Mouse (Mus musculus) intestine, embryonic 16.5 days (tissue): ENCODE data around the gene Hgfac. TPM values are rescaled to one million over a fixed set of nuclear protein-coding genes. Genes with fewer than 3 reads are reported as not detected.
A peak's percentile ranks its signal among the peaks of the same experiment; 100 is the strongest.

Experiments
- ATAC-seq: fragments of 200-750 bp; cut with Nextera tagmentation; 2 replicates; pipeline ENCODE4 v1.8.0; 2017; ENCODE audit warnings: moderate TSS enrichment, moderate library complexity
- H3K27ac ChIP-seq: fragments of 300-500 bp; sonication (generic); 2 replicates; pipeline ENCODE4 v1.5.1; 2014; ENCODE audit warnings: mild to moderate bottlenecking, low read length
- H3K27me3 ChIP-seq: fragments of 300-500 bp; sonication (generic); replicated peaks from 2 replicates; pipeline ENCODE4 v1.6.1; 2014; ENCODE audit warnings: low read length, control low read depth, mixed read lengths; ENCODE audit not compliant: control insufficient read depth, insufficient read depth
- H3K36me3 ChIP-seq: fragments of 300-500 bp; sonication (generic); 2 replicates; pipeline ENCODE4 v1.6.1; 2014; ENCODE audit warnings: low read length, control low read depth; ENCODE audit not compliant: control insufficient read depth, insufficient read depth
- H3K4me1 ChIP-seq: fragments of 300-500 bp; sonication (generic); 2 replicates; pipeline ENCODE4 v1.6.1; 2014; ENCODE audit warnings: low read length, control low read depth, mixed read lengths; ENCODE audit not compliant: control insufficient read depth, insufficient read depth
- H3K4me2 ChIP-seq: fragments of 300-500 bp; sonication (generic); 2 replicates; pipeline ENCODE4 v1.6.1; 2014; ENCODE audit warnings: low read depth, low read length, control low read depth
- H3K4me3 ChIP-seq: fragments of 300-500 bp; sonication (generic); 2 replicates; pipeline ENCODE4 v1.5.1; 2014; ENCODE audit warnings: mild to moderate bottlenecking, low read length
- H3K9ac ChIP-seq: fragments of 300-500 bp; sonication (generic); 2 replicates; pipeline ENCODE4 v1.6.1; 2014; ENCODE audit warnings: low read depth, low read length
- H3K9me3 ChIP-seq: fragments of 300-500 bp; sonication (generic); 2 replicates; pipeline ENCODE4 v1.6.1; 2016; ENCODE audit warnings: low read length, control low read depth; ENCODE audit not compliant: control insufficient read depth
- WGBS: fragments of 180-500 bp; shearing (Covaris S2); extraction: QIAGEN DNeasy Blood & Tissue Kit; methylation state at CpG from one replicate; pipeline ENCODE4 v1.1.7; 2014; 5-methylcytosine and 5-hydroxymethylcytosine counted together
- polyA plus RNA-seq: library from polyadenylated mRNA; unstranded; fragments of >200 nt; fragmentation: Nextera tagmentation; extraction: Ambion mirVana; gene quantifications from 2 replicates; pipeline ENCODE4 v1.2.1, GENCODE M21; 2015

Gene Hgfac
- polyA plus RNA-seq, result 14.1 and 14.9 TPM in 2 replicates

DNA sequence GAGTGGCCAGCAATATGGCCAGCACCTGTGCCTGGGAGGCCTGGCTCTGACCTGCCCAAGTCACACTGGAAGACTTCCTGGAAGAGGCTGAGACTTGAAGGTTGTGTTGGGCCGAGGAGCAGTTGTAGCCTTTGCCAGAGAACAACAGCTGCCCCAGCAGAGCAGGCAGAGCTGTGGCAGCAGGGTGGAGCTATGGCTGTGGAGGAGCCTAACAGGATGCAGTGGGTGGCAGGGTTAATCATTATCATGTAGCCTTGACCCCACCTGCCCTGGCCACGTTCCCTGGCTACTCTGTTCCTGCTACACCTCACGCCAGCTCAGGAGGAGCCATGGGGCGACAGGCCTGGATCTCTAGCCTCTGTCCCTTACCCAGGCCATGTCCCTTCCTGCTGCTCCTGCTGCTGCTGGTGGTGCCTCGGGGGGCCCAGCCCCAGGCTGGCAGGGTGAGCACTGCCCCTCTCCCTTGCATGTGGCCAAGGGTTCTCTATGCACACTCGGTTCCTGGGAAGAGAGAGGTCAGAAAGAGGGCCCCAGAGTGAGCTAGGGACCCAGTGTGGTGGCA lies at the start of gene Hgfac:
Hgfac (plus strand) TSS at position 242 of the 562 bp plus-strand sequence.
- peaks cover 5% of the 10 kb centered on the region; the same call in 1 of the 2 replicates for H3K4me1 ChIP-seq
- no peaks in the 10 kb centered on the region for H3K27me3 ChIP-seq
- H3K4me3 ChIP-seq, result no peak within 1 kb of the TSS
- no peaks in the 10 kb centered on the region for H3K36me3 ChIP-seq
- no peaks in the 10 kb centered on the region for H3K9me3 ChIP-seq
- H3K27ac ChIP-seq, result peak within 1 kb of the TSS; percentile 26; the same call in 1 of the 2 replicates
- H3K9ac ChIP-seq, result peak within 1 kb of the TSS; percentile 41
- no peak within 1 kb of the TSS for H3K4me2 ChIP-seq
- WGBS, result 40% methylated on average over 6 of the region's 6 CpGs
- ATAC-seq, result peak; percentile 70

DNA sequence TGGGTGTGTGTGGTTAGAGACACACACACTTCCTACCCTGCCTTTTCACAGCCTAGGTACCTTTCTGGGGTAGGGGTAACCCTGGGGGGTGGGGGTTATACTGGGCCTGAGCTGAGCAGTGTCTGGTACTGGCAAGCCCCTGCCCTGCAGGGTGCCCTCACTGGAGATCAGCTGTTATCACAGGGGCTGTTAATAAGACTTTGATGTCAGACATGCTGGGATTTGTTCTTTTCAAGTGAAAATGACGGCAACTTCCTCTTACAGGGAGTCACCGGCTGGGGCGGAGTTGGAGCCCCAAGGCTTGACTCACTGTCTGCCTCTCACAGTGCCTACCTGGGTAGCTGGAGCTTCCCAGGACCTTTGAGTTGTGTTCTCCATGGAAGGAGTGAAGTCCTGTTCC lies 42.6 kb upstream of the Hgfac start:
- Histone ChIP-seq H3K27ac (no peak overlapping the region), H3K4me3 (no peak overlapping the region), H3K9me3 (no peaks in the 10 kb centered on the region), H3K4me2 (no peak overlapping the region), H3K4me1 (peaks cover 2% of the 10 kb centered on the region; the same call in 1 of the 2 replicates), H3K9ac (no peak overlapping the region), H3K36me3 (no peaks in the 10 kb centered on the region), H3K27me3 (no peaks in the 10 kb centered on the region)
- peak; percentile 68; the same call in 1 of the 2 replicates for ATAC-seq
- 46% methylated on average over 3 of the region's 3 CpGs for WGBS

DNA sequence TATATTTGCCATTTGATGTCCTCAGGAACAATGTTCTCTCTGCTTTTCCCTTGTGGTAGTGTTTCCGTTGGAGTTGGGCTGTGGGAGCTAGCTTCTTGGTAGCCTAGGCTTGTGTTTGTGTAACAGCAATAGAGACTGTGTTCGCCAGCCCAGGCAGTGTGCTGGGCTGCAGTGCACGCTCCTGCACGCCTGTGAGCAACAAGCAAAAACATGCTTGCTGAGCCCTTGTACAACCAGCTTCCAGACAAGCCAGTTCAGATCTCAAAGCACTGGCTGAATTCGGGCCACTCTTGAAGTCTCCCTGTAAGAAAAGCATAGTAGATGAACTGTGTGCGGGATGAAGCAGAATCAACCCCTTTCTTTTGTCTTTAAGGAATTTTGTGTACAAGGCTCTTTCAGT lies 42.0 kb upstream of the Hgfac start:
- H3K4me2 ChIP-seq, result no peak overlapping the region
- H3K4me1 ChIP-seq, result peaks cover 2% of the 10 kb centered on the region; the same call in 1 of the 2 replicates
- 79% methylated on average over 6 of the region's 6 CpGs for WGBS
- H3K4me3 ChIP-seq, result no peak overlapping the region
- no peaks in the 10 kb centered on the region for H3K36me3 ChIP-seq
- H3K9me3 ChIP-seq, result no peaks in the 10 kb centered on the region
- ATAC-seq, result no peak
- H3K27me3 ChIP-seq, result no peaks in the 10 kb centered on the region
- no peak overlapping the region for H3K9ac ChIP-seq
- no peak overlapping the region for H3K27ac ChIP-seq

DNA sequence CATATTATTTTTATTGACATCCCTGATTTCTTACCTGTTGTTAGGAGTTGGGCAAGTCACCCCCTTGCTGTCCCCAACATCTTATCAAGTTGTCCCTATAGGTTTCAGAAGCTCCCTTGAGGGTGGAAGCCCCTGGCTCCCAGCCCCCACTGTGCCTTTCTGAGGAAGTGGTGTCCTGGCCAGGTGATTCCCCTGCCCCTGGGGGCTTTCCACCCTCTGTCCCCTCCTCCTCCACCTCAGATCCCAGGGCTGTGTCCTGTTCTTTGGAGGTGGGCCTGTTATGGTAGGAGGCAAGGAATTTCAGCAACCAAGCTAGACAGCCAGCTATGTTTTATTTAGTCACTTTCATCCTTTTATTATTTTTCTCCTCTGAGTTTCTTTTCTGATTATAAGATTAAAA lies 41.0 kb upstream of the Hgfac start:
- H3K9me3 ChIP-seq, result no peaks in the 10 kb centered on the region

DNA sequence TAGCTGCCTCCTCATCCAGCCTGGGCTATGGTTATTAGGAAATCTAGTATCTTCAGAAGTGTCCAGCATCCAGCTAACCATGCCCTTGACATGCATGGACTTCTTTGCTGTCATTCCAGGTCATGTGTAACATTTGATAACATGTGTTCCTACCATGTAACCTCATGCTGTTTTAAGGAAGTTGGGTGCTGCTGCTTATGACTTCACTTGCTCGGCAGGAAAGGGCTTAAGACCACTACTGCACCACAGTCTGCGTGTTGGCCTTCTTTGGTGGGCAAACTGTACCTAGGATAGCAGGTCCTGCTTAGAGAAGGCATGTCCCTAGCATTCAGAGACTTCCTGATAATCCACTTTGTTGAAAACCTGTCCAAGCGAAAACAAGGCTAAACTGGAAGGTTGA lies 40.2 kb upstream of the Hgfac start:
- H3K27me3 ChIP-seq, result no peaks in the 10 kb centered on the region
- no peaks in the 10 kb centered on the region for H3K36me3 ChIP-seq
- H3K9me3 ChIP-seq, result no peaks in the 10 kb centered on the region
- 69% methylated on average over 3 of the region's 3 CpGs for WGBS
- no peak overlapping the region for H3K27ac ChIP-seq
- no peak overlapping the region for H3K4me2 ChIP-seq
- H3K9ac ChIP-seq, result no peak overlapping the region
- ATAC-seq, result no peak
- H3K4me1 ChIP-seq, result peaks cover 2% of the 10 kb centered on the region; the same call in 1 of the 2 replicates
- no peak overlapping the region for H3K4me3 ChIP-seq

More for the DNA sequence above, 41.0 kb upstream of the Hgfac start:
- no peak overlapping the region for H3K4me2 ChIP-seq
- H3K9ac ChIP-seq, result no peak overlapping the region
- ATAC-seq, result no peak
- H3K4me1 ChIP-seq, result peaks cover 2% of the 10 kb centered on the region; the same call in 1 of the 2 replicates
- no peak overlapping the region for H3K27ac ChIP-seq
- H3K36me3 ChIP-seq, result no peaks in the 10 kb centered on the region
- H3K4me3 ChIP-seq, result no peak overlapping the region
- no peaks in the 10 kb centered on the region for H3K27me3 ChIP-seq

DNA sequence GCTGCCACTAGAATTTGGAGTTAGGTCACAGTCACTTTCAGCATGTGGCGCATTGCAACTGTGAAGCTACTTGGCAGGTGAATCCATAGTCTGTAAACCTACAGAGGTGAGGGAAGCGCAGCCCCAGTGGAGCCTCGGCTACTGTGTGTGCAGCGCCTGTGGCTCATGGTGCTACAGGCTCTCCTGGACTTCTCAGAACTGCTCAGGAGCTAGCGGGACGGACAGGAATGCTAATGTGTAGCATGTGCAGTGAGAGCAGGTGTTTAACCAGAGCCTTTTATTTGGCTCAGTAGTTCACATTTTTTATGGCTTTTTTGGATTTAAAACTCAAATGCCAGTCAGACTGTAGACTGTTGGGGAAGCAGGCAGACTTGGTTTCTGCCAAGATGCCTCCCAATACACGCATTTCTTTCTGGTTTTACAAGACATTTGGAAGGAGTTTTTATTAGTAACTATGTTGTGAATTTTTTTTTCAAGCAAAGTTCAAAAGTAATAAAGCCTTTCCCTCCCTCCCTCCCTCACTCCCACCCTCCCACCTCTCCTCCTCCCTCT lies 37.6 kb upstream of the Hgfac start:
- no peak overlapping the region for H3K27ac ChIP-seq
- H3K9me3 ChIP-seq, result no peaks in the 10 kb centered on the region
- peaks cover 1% of the 10 kb centered on the region; the same call in 1 of the 2 replicates for H3K4me1 ChIP-seq
- H3K27me3 ChIP-seq, result no peaks in the 10 kb centered on the region
- WGBS, result 82% methylated on average over 7 of the region's 7 CpGs
- H3K4me3 ChIP-seq, result no peak overlapping the region
- no peaks in the 10 kb centered on the region for H3K36me3 ChIP-seq
- no peak for ATAC-seq
- no peak overlapping the region for H3K9ac ChIP-seq
- no peak overlapping the region for H3K4me2 ChIP-seq

DNA sequence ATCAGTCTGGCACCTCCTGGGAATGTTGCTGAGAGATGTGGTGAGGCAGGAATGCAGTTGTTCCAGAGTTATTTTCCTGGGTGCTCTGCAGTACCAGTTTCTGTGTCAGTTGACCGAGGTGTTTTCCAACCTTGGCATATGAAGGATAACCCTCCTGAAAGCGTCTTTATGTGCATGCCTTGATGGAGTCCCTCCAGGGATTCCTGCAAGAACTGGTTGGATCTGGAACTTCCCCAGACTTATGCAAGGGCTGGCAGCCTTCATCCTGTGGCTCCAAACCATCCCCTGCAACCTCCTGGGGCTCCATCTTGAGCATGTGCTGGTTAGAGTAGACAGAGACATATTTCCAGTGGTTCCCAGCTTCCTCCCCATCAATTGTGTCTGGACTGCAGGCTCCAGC lies 36.5 kb upstream of the Hgfac start:
- Histone ChIP-seq H3K27ac (no peak overlapping the region), H3K9me3 (no peaks in the 10 kb centered on the region), H3K36me3 (no peaks in the 10 kb centered on the region), H3K27me3 (no peaks in the 10 kb centered on the region), H3K9ac (no peak overlapping the region), H3K4me3 (no peak overlapping the region), H3K4me2 (no peak overlapping the region), H3K4me1 (no peaks in the 10 kb centered on the region)
- 90% methylated on average over 2 of the region's 2 CpGs for WGBS
- no peak for ATAC-seq

DNA sequence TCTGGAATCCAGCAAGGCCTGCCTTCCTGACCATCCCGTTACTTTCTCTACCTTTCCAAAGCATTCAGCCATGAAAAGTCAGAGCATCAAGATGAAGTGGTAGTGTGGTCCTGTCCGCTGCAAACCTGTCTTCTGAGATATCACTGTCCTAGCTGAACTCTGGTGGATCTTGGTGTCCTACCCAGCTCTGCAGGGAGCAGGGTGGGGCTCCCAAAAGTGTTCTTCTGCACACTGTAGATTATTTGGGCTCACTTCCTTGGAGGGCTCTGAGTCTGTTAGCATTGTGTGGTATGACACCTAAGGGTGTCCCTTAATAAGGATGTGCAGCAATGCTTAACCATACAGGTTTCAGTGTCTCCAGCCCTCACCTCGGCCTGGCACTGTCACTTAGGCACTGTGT lies 35.6 kb upstream of the Hgfac start:
- no peaks in the 10 kb centered on the region for H3K4me1 ChIP-seq
- no peak overlapping the region for H3K9ac ChIP-seq
- H3K4me3 ChIP-seq, result no peak overlapping the region
- no peak overlapping the region for H3K4me2 ChIP-seq
- ATAC-seq, result no peak
- H3K9me3 ChIP-seq, result no peaks in the 10 kb centered on the region
- WGBS, result 92% methylated on average over 3 of the region's 3 CpGs
- H3K27ac ChIP-seq, result no peak overlapping the region
- H3K36me3 ChIP-seq, result no peaks in the 10 kb centered on the region
- no peaks in the 10 kb centered on the region for H3K27me3 ChIP-seq

DNA sequence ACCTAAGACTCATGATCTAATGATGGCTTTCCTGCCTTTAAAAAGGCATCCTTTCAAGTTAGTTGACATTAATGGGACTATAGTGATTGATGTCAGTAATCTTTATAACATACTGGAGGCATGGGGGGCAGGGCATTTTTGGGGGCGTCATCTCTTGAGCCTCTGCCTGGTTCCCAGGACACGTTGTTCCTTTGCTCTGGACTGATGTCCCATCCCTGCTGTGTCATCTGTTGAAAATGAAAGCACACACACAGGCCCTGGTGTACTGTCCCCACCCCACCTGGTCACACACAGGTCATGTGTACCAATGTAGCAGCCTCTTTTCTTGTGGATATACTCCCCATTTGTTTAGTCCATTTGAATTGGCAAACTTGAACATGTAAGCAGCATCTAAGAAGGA lies 34.7 kb upstream of the Hgfac start:
- H3K9ac ChIP-seq, result no peak overlapping the region
- no peaks in the 10 kb centered on the region for H3K27me3 ChIP-seq
- ATAC-seq, result no peak
- H3K36me3 ChIP-seq, result no peaks in the 10 kb centered on the region
- H3K4me3 ChIP-seq, result no peak overlapping the region
- H3K4me2 ChIP-seq, result no peak overlapping the region
- H3K9me3 ChIP-seq, result no peaks in the 10 kb centered on the region
- no peak overlapping the region for H3K27ac ChIP-seq
- 58% methylated on average over 2 of the region's 2 CpGs for WGBS
- H3K4me1 ChIP-seq, result no peaks in the 10 kb centered on the region

DNA sequence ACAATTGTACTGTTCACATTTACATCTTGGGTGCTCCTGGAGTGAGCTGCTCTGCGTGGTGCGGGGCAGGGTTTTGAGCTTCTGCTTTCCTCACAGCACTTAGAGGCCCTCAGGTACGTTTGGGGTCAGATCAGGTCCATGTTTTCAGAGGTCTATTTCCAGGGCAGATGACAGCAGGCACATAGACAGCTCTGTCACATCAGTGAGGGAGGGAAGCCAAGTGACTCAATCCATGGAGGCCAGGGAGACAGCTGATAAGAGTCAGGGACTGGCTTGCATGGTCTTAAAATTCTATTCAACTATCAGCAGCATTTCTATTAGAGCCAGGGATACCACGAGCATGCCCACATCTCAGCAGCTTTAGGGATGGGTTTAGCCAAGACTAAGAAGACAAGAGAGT lies 32.1 kb upstream of the Hgfac start:
- 90% methylated on average over 4 of the region's 4 CpGs for WGBS

More for the DNA sequence above, 32.1 kb upstream of the Hgfac start:
- H3K9ac ChIP-seq, result no peak overlapping the region
- no peak overlapping the region for H3K4me3 ChIP-seq
- ATAC-seq, result no peak
- no peak overlapping the region for H3K27ac ChIP-seq
- H3K27me3 ChIP-seq, result no peaks in the 10 kb centered on the region
- H3K4me1 ChIP-seq, result no peaks in the 10 kb centered on the region
- no peak overlapping the region for H3K4me2 ChIP-seq
- H3K36me3 ChIP-seq, result no peaks in the 10 kb centered on the region
- no peaks in the 10 kb centered on the region for H3K9me3 ChIP-seq
